Mouse (Mus musculus) B cell, adult 2 months (primary cell): Measurements from ENCODE around the gene Olfr62.

Experiments used
- DNase-seq, 2 experiments: peaks; one replicate each; pipeline ENCODE4 v3.0.0; 2022

Olfr62 gene

DNA sequence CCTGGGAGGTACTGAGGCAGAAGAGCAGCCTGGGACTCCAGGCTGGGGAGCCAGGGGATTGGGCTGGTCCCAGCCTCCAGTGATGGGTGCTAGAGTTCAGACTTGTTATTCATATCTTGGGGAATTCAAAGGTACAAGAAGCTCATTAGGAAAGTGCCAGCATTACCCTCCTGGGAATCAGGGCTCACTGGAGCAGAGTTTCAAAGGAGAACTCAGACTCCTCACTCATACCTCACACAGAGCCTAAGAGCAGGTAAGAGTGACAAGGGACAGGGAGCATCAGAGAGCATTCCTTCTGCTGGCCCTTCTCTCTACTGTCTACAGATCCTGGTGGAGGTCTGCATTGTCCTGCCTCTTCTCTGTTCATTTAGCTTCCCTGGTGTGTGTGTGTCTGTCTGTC is at the start of gene Olfr62:
Gene Olfr62 (plus strand): TSS at position 301 of the 400 bp plus-strand sequence.
- no peak for DNase-seq

DNA sequence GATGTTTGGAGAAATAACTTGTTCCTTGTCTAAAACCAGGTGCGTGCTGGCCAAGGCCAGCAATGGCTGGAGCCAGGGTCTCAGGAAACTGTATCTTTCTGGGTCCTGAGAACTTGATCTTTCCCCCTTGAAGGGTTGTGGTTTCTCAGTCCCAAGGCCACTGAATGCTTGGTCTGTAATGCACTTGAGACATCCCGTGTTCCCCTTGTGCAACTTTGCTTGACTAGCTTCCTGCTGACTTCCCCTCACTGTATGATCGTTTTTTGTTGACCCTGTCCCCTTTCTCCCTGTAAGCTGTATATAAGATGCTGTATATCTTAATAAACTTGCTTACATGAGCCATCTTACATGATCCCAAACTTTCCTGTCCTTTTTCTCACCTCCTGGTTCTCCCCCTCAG is 48.9 kb upstream of the Olfr62 start:
- no peak for DNase-seq

DNA sequence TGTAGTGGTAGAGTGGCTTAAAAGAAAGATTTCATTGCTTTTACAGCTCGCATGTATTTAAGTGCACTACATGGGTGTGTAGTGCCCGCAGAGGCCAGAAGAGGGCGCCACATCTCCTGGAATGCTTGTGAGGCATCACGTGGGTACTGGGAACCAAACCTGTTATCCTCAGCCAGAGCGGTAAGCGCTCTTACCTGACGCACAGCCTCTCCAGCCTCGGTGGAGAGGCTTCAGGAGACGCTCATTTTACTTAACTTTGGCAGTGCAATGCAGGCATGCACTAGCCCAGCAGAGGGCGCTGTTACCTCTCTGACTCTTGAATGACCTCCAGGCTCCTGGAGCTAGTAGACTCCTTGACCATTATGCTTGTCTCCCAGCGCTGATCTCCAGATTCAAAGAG is 46.1 kb upstream of the Olfr62 start:
- peak; percentile 52 for DNase-seq

DNA sequence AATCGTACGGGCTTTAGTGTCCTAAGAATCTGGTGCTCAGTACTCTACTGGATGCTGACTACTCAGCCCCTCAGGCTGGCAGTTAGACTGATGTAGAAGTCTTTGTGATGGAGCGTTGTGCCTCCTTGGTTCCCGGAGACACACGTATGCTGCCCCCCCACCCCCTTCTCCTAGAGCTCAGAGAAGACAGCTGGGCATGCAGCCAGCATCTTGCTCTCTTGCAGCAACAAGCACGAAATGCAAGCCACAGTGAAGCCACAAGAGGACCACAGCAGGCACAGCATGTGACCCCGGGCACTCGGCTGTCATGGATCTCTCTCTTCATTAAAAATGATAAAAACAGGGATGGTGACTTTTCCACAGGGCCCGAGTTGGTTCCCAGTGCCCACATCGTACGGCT is 43.3 kb upstream of the Olfr62 start:
- no peak for DNase-seq

DNA sequence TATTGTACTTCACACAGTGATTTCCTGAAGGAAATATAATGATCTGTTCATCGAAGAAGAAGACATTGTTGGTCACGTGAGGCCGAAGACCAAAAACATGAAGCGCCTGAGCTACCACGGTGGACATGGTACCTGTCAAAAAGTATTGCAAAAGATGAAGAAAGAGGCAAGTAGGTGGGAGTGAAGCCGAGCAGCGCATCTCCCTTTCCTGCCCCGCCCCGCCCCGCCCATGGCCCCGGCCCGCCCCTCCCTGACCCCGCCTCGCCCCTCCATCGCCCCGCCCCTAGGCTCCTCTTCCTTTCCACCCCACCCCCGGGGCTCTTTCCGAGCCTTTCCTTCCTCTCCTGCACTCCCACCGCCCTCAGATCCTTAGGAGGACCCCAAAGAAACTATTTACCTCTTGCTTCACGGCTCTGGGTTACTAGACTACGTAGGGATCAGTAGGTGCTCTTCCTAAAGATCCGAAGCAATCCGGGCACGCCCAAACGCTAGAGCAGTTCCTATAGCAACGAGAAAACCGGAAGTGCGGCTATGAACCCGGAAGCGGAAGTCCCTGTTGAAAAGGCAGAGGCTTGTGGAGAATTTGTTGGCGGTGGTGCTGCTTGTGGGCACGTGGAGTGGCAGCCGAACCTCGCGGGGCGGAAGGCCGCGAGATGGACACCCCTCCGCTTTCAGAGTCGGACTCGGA is 38.3 kb upstream of the Olfr62 start, which contains the start of the genes Cfap57 and Ebna1bp2:
Gene Cfap57 (minus strand): TSS at position 499 of the 688 bp plus-strand sequence.
Gene Ebna1bp2 (plus strand): TSS at position 521 of the 688 bp plus-strand sequence.
- peak; percentile 94 to 95 for DNase-seq

DNA sequence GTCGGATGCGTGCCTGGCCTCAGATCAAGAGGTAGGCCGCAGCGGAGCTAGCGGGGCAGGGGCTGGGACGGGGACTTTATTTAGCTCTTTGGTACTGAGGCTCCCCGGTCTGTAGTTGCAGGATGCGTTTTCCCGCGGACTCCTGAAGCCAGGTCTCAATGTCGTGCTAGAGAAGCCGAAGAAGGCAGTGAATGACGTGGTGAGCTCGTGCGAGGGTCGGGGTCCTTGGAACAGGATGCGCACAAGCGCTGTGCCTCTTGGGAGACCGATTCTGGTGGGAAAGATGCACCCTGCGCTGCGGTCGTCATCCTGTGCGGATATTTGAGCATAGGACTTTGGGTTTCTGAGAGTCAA is 37.8 kb upstream of the Olfr62 start:
- no peak for DNase-seq

DNA sequence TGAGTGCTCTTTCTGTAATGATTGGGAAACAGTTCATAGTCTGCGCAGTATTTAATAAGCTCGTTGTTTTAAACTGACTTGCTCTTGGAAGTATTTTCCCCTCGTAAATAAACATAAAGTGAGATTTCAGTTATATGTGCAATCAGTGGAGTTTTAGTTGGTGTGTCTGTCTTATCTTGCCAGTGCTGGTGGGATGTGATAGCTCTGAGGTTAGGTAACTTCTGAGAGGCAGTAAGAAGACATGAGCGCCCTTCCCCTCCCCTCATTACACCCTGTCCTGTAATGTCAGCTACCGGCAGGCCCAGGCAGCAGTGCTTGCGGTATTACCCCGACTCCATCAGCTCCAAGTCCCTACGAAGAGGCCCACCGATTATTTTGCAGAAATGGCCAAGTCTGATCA is 37.0 kb upstream of the Olfr62 start:
- DNase-seq = no peak

DNA sequence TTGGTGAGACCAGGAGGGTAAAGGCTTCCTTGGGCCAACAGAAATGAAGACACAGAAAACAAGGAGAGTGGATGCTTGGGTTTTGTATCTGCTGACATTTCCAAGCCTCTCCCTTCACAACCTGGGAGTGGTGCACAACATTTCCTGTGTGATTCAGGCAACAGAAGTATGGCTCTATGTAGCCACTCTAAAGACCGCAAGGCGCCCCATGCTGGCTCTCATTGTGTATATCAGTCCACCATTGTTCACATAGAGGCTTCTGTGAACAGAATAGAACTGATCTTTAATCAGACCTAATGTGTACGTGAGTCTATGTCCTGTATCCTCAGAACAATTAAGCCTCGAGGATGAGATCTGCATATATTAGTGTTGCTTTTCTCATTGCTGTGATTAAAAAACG is 28.5 kb upstream of the Olfr62 start:
- no peak for DNase-seq

DNA sequence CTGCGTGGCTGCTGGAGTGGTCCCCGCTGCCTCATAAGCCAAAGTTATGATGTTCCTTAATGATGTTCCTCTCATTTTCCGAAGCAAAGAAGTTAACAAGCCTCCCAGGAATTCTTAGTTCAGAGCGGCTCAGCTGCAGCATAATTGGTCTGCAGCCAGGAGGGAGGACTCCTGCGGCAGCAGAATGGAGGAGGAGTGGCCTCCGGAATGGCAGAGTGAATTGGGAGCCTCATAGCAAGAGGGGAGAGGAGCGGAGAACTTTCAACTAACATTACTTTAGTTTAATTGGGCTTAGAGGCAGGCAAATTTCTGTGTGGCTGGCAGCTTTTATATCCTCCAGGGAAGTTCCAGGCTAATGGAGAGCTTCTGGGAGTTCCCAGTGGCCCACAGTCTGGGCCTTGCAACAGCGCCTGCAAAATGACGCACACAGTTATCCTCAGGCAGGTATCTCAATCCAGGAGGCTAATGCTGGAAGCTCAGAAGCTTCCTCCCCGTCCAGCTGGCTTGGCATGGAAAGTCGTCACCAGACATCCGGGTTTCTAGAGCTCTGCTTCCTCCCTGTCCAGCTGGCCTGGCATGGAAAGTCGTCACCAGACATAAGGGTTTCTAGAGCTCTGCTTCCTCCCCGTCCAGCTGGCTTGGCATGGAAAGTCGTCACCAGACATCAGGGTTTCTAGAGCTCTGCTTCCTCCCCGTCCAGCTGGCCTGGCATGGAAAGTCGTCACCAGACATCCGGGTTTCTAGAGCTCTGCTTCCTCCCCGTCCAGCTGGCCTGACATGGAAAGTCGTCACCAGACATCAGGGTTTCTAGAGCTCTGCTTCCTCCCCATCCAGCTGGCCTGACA is 16.2 kb upstream of the Olfr62 start:
- no peak for DNase-seq

DNA sequence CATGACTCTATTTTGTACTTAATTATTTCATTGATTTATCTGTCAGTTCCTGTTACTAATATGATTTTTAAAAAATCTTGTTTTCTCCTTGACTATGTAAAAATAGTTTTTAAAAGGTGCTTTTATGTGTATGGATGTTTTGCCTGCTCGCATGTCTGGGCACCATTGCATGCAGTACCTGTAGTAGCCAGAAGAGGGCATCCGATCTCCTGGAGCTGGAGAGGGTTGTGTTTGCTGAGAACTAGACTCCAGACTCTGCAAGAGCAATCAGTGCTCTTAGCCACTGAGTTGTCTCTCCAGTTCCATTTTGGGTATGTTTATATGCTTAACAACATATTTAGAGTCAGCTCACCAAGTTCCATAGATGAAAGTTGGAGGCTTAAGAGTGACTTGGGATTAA is 13.5 kb upstream of the Olfr62 start:
- peak; percentile 76 to 77 for DNase-seq

DNA sequence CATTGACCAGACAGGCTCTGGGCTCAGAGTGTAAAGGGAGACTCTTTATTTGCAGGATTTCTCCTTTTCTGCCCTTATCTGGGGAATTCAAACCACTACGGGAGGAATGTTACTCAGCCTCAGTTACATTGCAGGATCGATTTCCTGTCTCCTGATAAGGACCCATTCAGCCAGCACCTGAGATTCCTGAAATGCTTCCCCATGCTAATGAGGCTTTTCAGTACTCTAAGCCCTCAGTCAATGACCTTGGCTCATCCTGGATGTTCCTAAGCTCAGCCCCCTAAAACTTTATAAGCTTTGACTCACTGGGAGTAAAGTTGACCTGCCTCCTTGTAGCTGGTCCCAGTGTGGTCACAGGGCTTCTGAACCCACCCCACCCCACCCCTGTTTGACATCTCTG is 28.3 kb downstream of the Olfr62 start:
- no peak for DNase-seq

DNA sequence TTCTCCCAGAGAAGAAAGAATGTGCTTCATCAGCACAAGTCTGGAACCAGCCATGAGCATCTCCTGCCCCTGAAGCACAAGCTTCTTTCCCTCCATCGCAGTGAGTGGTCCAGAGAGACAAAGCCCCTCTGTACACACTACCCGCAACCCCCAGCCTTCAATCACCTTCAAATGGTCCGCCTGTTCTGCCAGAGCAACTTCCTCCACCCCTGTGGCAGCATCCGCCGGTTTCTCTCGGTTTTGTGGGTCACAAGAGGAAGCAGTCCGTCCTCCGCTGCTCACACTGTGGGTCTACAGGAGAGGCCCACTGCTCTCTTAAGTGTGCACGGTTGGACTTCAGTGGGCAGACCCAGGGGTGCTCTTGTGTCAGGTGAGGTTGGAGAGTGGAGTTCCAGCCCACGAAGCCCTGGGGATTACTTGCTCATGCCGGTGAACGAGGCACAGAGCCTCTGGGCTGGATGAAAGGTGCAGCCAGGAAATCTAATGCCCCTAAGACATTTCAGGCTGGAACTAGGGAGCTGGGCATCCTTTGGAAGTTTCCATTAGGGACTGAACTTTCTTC is 33.7 kb downstream of the Olfr62 start, which contains the start of gene Olfr1342:
Gene Olfr1342 (minus strand): TSS at position 345 of the 562 bp plus-strand sequence.
- no peak for DNase-seq

DNA sequence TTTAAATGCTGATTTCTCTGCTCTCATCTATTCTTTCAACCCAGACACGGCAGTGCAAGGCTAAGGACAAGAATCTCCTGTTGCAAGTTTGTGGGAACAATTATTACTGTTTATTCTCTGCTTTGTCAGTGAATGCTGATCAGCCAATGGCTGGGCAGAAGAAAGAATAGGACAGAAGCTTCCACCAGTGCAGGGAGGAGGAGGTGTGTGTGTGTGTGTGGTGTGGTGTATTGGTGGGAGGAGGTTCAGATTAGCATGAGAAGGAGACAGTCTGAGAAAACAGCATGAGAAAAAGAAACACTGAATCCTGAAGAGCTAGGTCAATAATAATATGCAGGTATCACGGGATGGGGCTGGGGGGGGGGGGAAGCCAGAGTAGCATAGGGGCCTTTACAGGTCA is 35.1 kb downstream of the Olfr62 start:
- no peak for DNase-seq

DNA sequence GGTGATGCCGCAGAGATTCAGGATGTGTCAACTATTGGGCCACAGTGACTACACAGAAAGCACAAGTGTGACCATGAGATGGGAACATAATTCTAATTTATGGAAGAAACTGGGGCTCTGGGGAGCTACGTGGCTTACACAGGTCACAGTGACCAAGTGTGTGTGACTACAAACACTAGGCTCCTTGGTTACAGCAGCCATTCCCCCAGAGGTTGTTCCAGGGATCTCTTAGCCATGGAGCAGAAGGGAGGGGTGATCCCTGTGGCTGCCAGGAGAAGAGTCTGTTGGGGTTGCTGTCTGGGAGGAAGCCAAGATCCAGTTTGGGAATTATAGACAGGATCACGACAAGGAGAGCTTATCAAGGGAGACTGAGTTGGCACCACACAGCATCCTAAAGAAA is 44.5 kb downstream of the Olfr62 start, which contains the start of gene Olfr1341:
Gene Olfr1341 (plus strand): TSS at position 301 of the 400 bp plus-strand sequence.
- no peak for DNase-seq

DNA sequence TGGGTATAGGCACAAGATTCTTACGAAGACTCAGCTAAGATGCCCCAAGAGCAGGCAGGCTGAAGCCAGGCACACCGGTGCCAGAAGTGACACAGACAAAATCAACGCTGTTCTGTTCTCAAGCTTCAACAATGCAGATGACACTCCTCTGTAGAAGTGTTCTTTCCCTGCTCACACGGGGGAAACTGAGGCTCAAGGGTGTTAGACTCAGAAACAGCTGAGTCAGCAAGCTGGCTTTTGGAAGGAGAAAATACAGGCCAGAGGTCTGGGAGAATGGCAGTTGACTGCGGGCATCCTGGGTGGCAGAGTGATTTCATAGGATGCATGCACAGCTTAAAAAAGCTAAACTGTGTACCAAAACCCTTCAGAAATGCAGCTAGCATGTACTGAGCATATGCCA is 49.3 kb downstream of the Olfr62 start:
- DNase-seq = no peak

DNA sequence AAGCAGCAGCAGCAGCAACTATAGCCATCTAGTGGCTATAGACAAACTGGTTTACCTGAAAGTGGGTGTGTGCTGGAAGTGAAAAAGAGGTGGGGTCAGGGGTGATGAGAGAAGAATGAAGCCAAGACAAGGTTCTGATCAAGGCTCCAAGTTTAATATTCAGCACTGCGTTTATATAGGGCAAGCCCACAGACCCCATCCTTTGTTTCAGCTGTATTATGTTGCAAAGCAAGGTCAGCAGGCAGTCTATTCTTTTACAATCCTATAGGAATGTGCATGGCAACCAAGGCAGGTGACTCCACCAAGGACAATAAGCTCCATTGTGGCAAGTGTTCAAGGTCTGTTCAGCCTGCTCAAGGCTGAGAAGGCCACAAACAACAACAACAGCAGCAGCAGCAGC is 52.9 kb downstream of the Olfr62 start:
- no peak for DNase-seq
